Mouse (Mus musculus): Measurements from ENCODE around the gene Cnnm3. TPM values are rescaled to one million over a fixed set of nuclear protein-coding genes. Genes with fewer than 3 reads are reported as not detected.

Cnnm3 gene
- polyA plus RNA-seq, 1 experiment from 2014 or later: 7.9 TPM

DNA sequence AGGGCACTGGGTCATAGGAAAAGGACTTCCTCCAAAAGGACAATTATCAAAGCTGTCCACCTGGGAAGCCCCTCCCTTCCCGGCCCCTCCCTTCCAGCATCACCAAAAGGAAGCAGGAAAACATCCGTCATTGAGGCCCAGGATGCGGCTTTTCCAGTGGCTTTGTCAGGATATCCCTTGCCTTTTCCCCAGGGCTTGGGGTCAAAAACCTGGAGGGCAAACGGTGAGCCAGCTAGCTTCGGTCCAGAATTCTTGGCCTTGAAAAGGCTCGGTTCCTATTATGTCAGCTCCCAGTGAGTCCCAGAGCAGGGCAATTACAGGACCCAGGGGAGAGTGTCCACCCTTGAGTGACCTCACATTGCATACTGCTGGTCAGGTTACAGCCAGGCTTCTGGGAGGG lies 49.2 kb downstream of the Cnnm3 start:
- H3K27me3 ChIP-seq (ENCODE audit: control insufficient read depth, insufficient read depth, low read length): no peaks in the 10 kb centered on the region
- H3K9me3 ChIP-seq (ENCODE audit: control insufficient read depth, low read length): no peaks in the 10 kb centered on the region
- 57% methylated on average over 6 of the region's 6 CpGs for WGBS
- H3K27ac ChIP-seq (ENCODE audit: low read depth, low read length): no peak overlapping the region
- DNase-seq (ENCODE audit: low spot score) (no peak), ATAC-seq (ENCODE audit: low FRiP score) (no peak)
- peaks cover 7% of the 10 kb centered on the region for H3K4me1 ChIP-seq (replicated peaks; ENCODE audit: control insufficient read depth, insufficient read depth, low read length)
- no peak overlapping the region for H3K4me2 ChIP-seq (replicated peaks; ENCODE audit: low read depth, low read length)
- no peak overlapping the region for H3K9ac ChIP-seq (ENCODE audit: low read depth, low read length)
- H3K36me3 ChIP-seq (ENCODE audit: control insufficient read depth, insufficient read depth, low read length): no peaks in the 10 kb centered on the region
- H3K4me3 ChIP-seq (ENCODE audit: low read depth, low read length): no peak overlapping the region

DNA sequence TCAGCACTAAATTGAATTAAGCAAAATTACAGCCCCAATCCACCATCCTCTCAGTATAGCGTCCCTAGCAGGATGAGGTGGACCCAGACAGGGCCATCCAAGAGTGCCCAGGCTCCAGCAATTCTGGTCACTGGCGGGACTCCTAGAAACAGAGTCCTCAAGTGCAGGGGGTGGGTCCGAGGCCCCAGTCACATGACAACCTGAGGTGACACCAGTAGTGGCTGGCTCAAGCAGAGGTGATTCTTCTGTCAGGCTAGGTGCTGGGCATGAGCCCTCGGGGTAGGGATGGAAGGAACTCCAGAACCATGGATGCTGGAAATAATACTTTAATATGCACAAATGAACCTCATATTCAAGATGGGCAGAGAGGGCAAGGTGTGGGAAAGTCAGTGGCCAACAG lies 50.7 kb downstream of the Cnnm3 start:
- Histone ChIP-seq H3K4me3 (ENCODE audit: low read depth, low read length) (no peak overlapping the region), H3K4me1 (replicated peaks; ENCODE audit: control insufficient read depth, insufficient read depth, low read length) (peaks cover 7% of the 10 kb centered on the region), H3K9ac (ENCODE audit: low read depth, low read length) (no peak overlapping the region), H3K9me3 (ENCODE audit: control insufficient read depth, low read length) (no peaks in the 10 kb centered on the region), H3K4me2 (replicated peaks; ENCODE audit: low read depth, low read length) (no peak overlapping the region), H3K36me3 (ENCODE audit: control insufficient read depth, insufficient read depth, low read length) (no peaks in the 10 kb centered on the region), H3K27ac (ENCODE audit: low read depth, low read length) (no peak overlapping the region), H3K27me3 (ENCODE audit: control insufficient read depth, insufficient read depth, low read length) (no peaks in the 10 kb centered on the region)
- 72% methylated on average over 4 of the region's 4 CpGs for WGBS
- DNase-seq (ENCODE audit: low spot score) (no peak), ATAC-seq (ENCODE audit: low FRiP score) (no peak)

DNA sequence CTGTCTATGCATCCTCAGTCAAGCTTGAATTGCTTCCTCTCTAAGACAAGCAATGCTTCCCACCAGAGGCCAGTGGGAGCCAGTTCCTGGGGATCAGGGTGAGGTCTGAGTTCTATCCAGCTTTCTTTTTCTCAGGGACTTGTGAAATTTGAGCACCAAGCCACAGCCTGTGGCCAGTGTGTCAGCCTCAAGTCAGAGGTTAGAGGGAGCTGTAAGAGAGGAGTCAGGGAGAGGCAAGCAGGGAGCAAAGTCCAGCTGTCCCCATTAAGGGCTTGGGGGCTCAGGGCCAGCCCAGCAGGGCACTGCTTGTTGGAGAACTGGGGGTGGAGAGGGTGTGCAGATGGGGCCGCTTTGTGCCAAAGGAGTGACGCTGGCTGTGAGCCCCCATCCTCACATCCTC lies 51.5 kb downstream of the Cnnm3 start:
- peaks cover 11% of the 10 kb centered on the region for H3K4me1 ChIP-seq (replicated peaks; ENCODE audit: control insufficient read depth, insufficient read depth, low read length)
- 74% methylated on average over 2 of the region's 2 CpGs for WGBS
- DNase-seq (ENCODE audit: low spot score): no peak
- no peak for ATAC-seq (ENCODE audit: low FRiP score)
- H3K36me3 ChIP-seq (ENCODE audit: control insufficient read depth, insufficient read depth, low read length): no peaks in the 10 kb centered on the region
- no peak overlapping the region for H3K4me3 ChIP-seq (ENCODE audit: low read depth, low read length)
- H3K9ac ChIP-seq (ENCODE audit: low read depth, low read length): no peak overlapping the region
- H3K27ac ChIP-seq (ENCODE audit: low read depth, low read length): no peak overlapping the region
- no peaks in the 10 kb centered on the region for H3K9me3 ChIP-seq (ENCODE audit: control insufficient read depth, low read length)
- H3K27me3 ChIP-seq (ENCODE audit: control insufficient read depth, insufficient read depth, low read length): no peaks in the 10 kb centered on the region
- no peak overlapping the region for H3K4me2 ChIP-seq (replicated peaks; ENCODE audit: low read depth, low read length)

DNA sequence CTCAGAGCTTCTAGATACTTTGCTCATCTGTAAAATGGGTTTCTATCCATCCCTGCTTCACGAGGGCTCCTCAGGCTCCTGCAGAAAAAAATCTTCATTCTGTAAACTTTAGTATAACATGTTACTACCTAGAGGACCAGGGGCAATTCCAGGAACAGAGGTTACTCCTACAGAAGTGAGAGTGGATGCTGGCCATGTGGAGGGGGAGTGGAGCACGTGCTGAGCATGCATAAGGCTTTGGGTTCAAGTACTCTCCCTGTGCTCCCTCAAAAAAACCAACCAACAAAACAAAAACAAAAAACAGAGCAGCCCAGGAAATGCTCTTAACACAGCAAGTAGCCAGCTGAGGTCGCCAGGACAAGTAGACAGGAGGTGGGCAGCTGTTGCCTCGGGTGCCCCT lies 52.0 kb downstream of the Cnnm3 start:
- Histone ChIP-seq H3K9me3 (ENCODE audit: control insufficient read depth, low read length) (no peaks in the 10 kb centered on the region), H3K27ac (ENCODE audit: low read depth, low read length) (no peak overlapping the region), H3K4me3 (ENCODE audit: low read depth, low read length) (no peak overlapping the region), H3K4me2 (replicated peaks; ENCODE audit: low read depth, low read length) (no peak overlapping the region), H3K4me1 (replicated peaks; ENCODE audit: control insufficient read depth, insufficient read depth, low read length) (peaks cover 10% of the 10 kb centered on the region), H3K36me3 (ENCODE audit: control insufficient read depth, insufficient read depth, low read length) (no peaks in the 10 kb centered on the region), H3K27me3 (ENCODE audit: control insufficient read depth, insufficient read depth, low read length) (no peaks in the 10 kb centered on the region), H3K9ac (ENCODE audit: low read depth, low read length) (no peak overlapping the region)
- DNase-seq (ENCODE audit: low spot score): no peak
- ATAC-seq (ENCODE audit: low FRiP score): no peak
- WGBS: 74% methylated on average over 4 of the region's 4 CpGs

DNA sequence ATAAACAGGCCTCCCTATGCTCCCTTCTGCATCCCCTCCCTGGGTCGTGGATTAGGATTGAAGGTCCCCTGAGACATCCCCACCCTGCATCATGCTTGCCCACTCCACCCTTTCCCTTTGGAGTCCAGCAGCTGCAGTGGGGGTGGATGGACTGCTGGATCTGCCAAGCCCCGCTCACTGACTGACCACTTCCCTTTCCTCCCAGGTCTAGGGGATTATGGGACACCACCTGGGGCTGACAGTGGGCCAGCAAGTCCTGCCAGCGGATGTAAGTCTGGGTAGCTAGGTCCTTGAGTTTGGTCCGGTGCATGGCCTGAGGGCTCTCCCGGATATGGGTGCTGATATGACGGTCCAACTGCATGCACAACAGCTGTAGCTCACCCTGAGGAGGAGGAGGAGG lies 52.4 kb downstream of the Cnnm3 start:
- Histone ChIP-seq H3K4me2 (replicated peaks; ENCODE audit: low read depth, low read length) (no peak overlapping the region), H3K9ac (ENCODE audit: low read depth, low read length) (no peak overlapping the region), H3K9me3 (ENCODE audit: control insufficient read depth, low read length) (no peaks in the 10 kb centered on the region), H3K27ac (ENCODE audit: low read depth, low read length) (no peak overlapping the region), H3K4me3 (ENCODE audit: low read depth, low read length) (no peak overlapping the region), H3K4me1 (replicated peaks; ENCODE audit: control insufficient read depth, insufficient read depth, low read length) (peaks cover 6% of the 10 kb centered on the region), H3K36me3 (ENCODE audit: control insufficient read depth, insufficient read depth, low read length) (no peaks in the 10 kb centered on the region), H3K27me3 (ENCODE audit: control insufficient read depth, insufficient read depth, low read length) (no peaks in the 10 kb centered on the region)
- DNase-seq (ENCODE audit: low spot score): no peak
- ATAC-seq (ENCODE audit: low FRiP score): no peak
- 82% methylated on average over 6 of the region's 6 CpGs for WGBS

DNA sequence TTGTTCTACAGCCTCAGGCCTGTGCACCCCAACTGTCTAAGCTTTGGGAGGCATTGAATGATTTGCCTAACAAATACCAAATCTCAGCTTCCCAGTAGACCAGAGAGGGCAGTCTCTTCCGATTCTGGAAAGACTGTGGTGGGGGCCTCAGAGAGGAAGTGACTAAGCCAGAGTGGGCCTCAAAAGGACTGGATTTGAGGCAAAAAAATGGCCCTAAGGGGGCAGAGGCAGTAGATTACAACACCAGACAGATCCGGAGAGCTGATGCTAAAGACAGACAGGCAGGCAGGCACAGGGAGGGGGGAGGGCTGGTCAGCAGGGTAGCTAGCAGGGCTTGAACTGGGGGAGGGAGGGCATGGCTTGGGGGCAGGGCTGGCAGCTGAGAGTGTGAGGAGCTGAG lies 54.8 kb downstream of the Cnnm3 start:
- Histone ChIP-seq H3K9ac (ENCODE audit: low read depth, low read length) (no peak overlapping the region), H3K9me3 (ENCODE audit: control insufficient read depth, low read length) (no peaks in the 10 kb centered on the region), H3K4me3 (ENCODE audit: low read depth, low read length) (no peak overlapping the region), H3K27me3 (ENCODE audit: control insufficient read depth, insufficient read depth, low read length) (no peaks in the 10 kb centered on the region), H3K4me2 (replicated peaks; ENCODE audit: low read depth, low read length) (no peak overlapping the region), H3K4me1 (replicated peaks; ENCODE audit: control insufficient read depth, insufficient read depth, low read length) (0 out of 2 replicates have a peak, but pooled peaks cover 4% of the 10 kb centered on the region), H3K36me3 (ENCODE audit: control insufficient read depth, insufficient read depth, low read length) (no peaks in the 10 kb centered on the region), H3K27ac (ENCODE audit: low read depth, low read length) (no peak overlapping the region)
- DNase-seq (ENCODE audit: low spot score): no peak
- no peak for ATAC-seq (ENCODE audit: low FRiP score)
- WGBS: 15% methylated on average over 2 of the region's 2 CpGs

DNA sequence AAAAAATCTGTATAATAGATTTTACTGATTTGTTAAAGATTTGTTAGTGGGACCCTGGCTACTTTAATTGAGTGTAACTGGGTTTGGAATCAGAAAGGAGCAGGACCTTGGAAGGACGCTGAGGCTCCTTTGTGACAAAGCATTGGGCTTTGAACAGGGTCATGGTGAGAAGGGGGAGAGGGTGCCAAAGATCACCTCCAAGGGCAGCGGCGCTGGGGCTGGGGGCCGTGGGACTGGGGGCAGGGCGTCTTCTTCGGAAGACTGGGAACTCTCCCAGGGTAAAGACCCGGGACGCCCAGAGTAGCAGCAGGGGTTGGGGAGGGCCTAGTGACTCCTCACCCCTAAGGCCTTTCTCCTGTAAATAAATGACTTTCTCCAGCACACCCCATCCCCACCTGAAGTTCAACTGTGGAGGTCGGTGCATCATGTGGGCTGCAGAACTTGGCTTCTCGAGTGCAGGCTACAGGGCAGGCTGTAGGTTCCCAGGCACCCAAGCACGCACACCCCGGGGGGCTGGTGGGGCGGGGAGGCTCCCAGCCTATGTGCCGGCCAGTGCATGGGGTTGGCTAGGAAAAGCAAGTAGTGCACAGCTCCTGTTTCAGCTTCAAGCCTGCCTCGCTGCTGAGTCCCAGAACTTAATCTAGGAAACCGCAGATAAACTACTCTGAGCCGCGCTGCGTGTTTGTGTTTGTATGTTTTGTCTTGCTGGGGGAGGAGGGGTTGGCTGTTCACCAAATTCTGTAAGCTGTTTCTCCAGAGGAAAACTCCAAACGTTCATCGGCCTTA lies 56.3 kb downstream of the Cnnm3 start:
- no peak overlapping the region for H3K4me3 ChIP-seq (ENCODE audit: low read depth, low read length)
- H3K27me3 ChIP-seq (ENCODE audit: control insufficient read depth, insufficient read depth, low read length): no peaks in the 10 kb centered on the region
- H3K4me2 ChIP-seq (replicated peaks; ENCODE audit: low read depth, low read length): no peak overlapping the region
- whole genome bisulfite sequencing: 38% methylated on average over 21 of the region's 21 CpGs
- DNase-seq (ENCODE audit: low spot score): no peak
- no peaks in the 10 kb centered on the region for H3K36me3 ChIP-seq (ENCODE audit: control insufficient read depth, insufficient read depth, low read length)
- no peak for ATAC-seq (ENCODE audit: low FRiP score)
- H3K4me1 ChIP-seq (replicated peaks; ENCODE audit: control insufficient read depth, insufficient read depth, low read length): 0 out of 2 replicates have a peak, but pooled peaks cover 4% of the 10 kb centered on the region
- no peak overlapping the region for H3K9ac ChIP-seq (ENCODE audit: low read depth, low read length)
- no peak overlapping the region for H3K27ac ChIP-seq (ENCODE audit: low read depth, low read length)
- no peaks in the 10 kb centered on the region for H3K9me3 ChIP-seq (ENCODE audit: control insufficient read depth, low read length)

DNA sequence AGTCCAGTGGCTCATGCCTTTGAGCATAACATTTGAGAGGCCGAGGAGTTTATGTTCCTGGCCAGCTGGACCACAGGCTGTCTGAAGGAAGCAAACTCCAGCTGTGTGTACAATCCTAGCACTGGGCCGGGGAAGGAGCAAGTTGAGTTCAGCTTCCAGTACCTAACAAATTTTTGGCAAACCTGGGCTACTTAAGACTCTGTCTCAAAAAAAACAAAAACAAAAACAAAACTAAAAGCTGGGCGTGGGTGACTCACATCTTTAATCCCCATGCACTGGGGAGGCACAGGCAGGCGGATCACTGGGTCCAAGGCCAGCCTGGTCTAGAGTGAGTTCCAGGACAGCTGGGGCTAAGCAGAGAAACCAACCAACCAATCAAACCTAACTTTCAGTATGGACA lies 57.1 kb downstream of the Cnnm3 start:
- Histone ChIP-seq H3K9ac (ENCODE audit: low read depth, low read length) (no peak overlapping the region), H3K4me2 (replicated peaks; ENCODE audit: low read depth, low read length) (no peak overlapping the region), H3K9me3 (ENCODE audit: control insufficient read depth, low read length) (no peaks in the 10 kb centered on the region), H3K4me1 (replicated peaks; ENCODE audit: control insufficient read depth, insufficient read depth, low read length) (0 out of 2 replicates have a peak, but pooled peaks cover 4% of the 10 kb centered on the region), H3K27me3 (ENCODE audit: control insufficient read depth, insufficient read depth, low read length) (no peaks in the 10 kb centered on the region), H3K4me3 (ENCODE audit: low read depth, low read length) (no peak overlapping the region), H3K27ac (ENCODE audit: low read depth, low read length) (no peak overlapping the region), H3K36me3 (ENCODE audit: control insufficient read depth, insufficient read depth, low read length) (no peaks in the 10 kb centered on the region)
- ATAC-seq (ENCODE audit: low FRiP score) (no peak), DNase-seq (ENCODE audit: low spot score) (no peak)
- 79% methylated on average over 4 of the region's 4 CpGs for WGBS

DNA sequence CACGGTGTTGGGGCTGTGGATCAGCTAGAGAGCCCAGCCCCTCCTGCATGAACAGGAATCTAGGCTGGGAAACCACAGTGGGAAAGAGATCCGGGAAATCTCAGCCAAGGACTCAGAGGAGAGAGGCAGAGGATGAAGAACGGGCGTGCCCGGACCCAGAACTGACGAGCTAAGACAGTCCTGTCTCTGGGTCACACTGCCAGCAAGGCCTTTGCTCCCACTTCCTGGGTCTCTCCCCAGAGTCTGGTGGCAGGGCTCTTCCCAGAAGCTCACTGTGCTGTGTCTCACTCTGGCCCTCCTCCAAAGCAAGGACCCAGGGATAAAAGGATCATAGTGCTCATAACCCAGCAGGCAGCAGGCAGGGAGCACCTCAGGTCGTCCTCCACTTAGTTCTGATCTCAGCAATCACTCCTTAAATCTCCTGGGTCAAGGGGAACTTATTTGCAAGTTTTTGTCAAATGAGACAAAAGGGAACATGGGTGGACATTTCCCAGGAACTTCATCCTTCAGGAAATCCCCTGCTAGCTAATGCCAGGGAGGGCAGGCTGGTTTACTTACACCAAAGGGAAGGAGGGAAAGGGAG lies 58.1 kb downstream of the Cnnm3 start:
- no peak overlapping the region for H3K4me3 ChIP-seq (ENCODE audit: low read depth, low read length)
- 70% methylated on average over 7 of the region's 7 CpGs for WGBS
- no peak overlapping the region for H3K4me2 ChIP-seq (replicated peaks; ENCODE audit: low read depth, low read length)
- DNase-seq (ENCODE audit: low spot score) (no peak), ATAC-seq (ENCODE audit: low FRiP score) (no peak)
- no peak overlapping the region for H3K9ac ChIP-seq (ENCODE audit: low read depth, low read length)
- no peaks in the 10 kb centered on the region for H3K36me3 ChIP-seq (ENCODE audit: control insufficient read depth, insufficient read depth, low read length)
- H3K9me3 ChIP-seq (ENCODE audit: control insufficient read depth, low read length): no peaks in the 10 kb centered on the region
- 0 out of 2 replicates have a peak, but pooled peaks cover 4% of the 10 kb centered on the region for H3K4me1 ChIP-seq (replicated peaks; ENCODE audit: control insufficient read depth, insufficient read depth, low read length)
- H3K27ac ChIP-seq (ENCODE audit: low read depth, low read length): no peak overlapping the region
- no peaks in the 10 kb centered on the region for H3K27me3 ChIP-seq (ENCODE audit: control insufficient read depth, insufficient read depth, low read length)
